Mouse (Mus musculus) lung, adult 2 months (tissue): Measurements from ENCODE around the gene Dst.

ENCODE experiments used
- CTCF ChIP-seq: fragments of 200-500 bp; IDR thresholded peaks from 2 replicates; pipeline ENCODE4 v1.5.1; 2011; ENCODE audit warnings: mild to moderate bottlenecking, low read length, control low read depth; ENCODE audit not compliant: insufficient read depth
- POLR2A ChIP-seq: fragments of 200-500 bp; IDR thresholded peaks from 2 replicates; pipeline ENCODE4 v1.6.1; 2011; ENCODE audit warnings: low read depth, mild to moderate bottlenecking, control low read depth, low read length, borderline replicate concordance; ENCODE audit errors: extremely low read depth

- TF ChIP-seq CTCF (peak; percentile 67), POLR2A (no peak)
These were observed 153.1 kb downstream of the Dst start for GRCm38 (mm10) chr1:34061078-34061477.
